Mouse (Mus musculus) liver, embryonic 13.5 days (tissue): ENCODE data around the gene Prrg4. TPM values are rescaled to one million over a fixed set of nuclear protein-coding genes. Genes with fewer than 3 reads are reported as not detected.
"Not testable (repeated sequence)": the region's sequence is repeated elsewhere in the genome, so short reads cannot be mapped to it uniquely, and the experiment has no call there.

Experiments used
- ATAC-seq: fragments of 200-750 bp; cut with Nextera tagmentation; 2 replicates; pipeline ENCODE4 v1.8.0; 2017; ENCODE audit warnings: low read depth, mild to moderate bottlenecking, moderate number of reproducible peaks, moderate library complexity
- DNase-seq: peaks from one replicate; pipeline ENCODE4 v3.0.0; 2022
- H3K27ac ChIP-seq: fragments of 300-500 bp; sonication (generic); 2 replicates; pipeline ENCODE4 v1.5.1; 2015; ENCODE audit warnings: moderate library complexity, mild to moderate bottlenecking, inconsistent platforms
- H3K27me3 ChIP-seq: fragments of 300-500 bp; sonication (generic); 2 replicates; pipeline ENCODE4 v1.6.1; 2015; ENCODE audit warnings: mild to moderate bottlenecking, inconsistent platforms
- H3K36me3 ChIP-seq: fragments of 300-500 bp; sonication (generic); 2 replicates; pipeline ENCODE4 v1.6.1; 2015; ENCODE audit warnings: mild to moderate bottlenecking, inconsistent platforms
- H3K4me1 ChIP-seq: fragments of 300-500 bp; sonication (generic); replicated peaks from 2 replicates; pipeline ENCODE4 v1.6.1; 2015; ENCODE audit warnings: inconsistent platforms
- H3K4me2 ChIP-seq: fragments of 300-500 bp; sonication (generic); 2 replicates; pipeline ENCODE4 v1.6.1; 2015; ENCODE audit warnings: inconsistent platforms, mild to moderate bottlenecking, moderate library complexity
- H3K4me3 ChIP-seq: fragments of 300-500 bp; sonication (generic); replicated peaks from 2 replicates; pipeline ENCODE4 v1.5.1; 2015; ENCODE audit warnings: mild to moderate bottlenecking, inconsistent platforms
- H3K9ac ChIP-seq: fragments of 300-500 bp; sonication (generic); 2 replicates; pipeline ENCODE4 v1.6.1; 2015; ENCODE audit warnings: mild to moderate bottlenecking, inconsistent platforms
- H3K9me3 ChIP-seq: fragments of 300-500 bp; sonication (generic); replicated peaks from 2 replicates; pipeline ENCODE4 v1.6.1; 2016; ENCODE audit warnings: inconsistent platforms
- WGBS: fragments of 180-500 bp; shearing (Covaris S2); methylation state at CpG from one replicate; pipeline ENCODE4 v1.1.7; 2015; ENCODE audit not compliant: insufficient replicate concordance; 5-methylcytosine and 5-hydroxymethylcytosine counted together
- polyA plus RNA-seq: library from polyadenylated mRNA; unstranded; fragments of >200 nt; fragmentation: Nextera tagmentation; extraction: Ambion mirVana; gene quantifications from 2 replicates; pipeline ENCODE4 v1.2.1, GENCODE M21; 2015

Gene Prrg4
- polyA plus RNA-seq, 1 experiment from 2014 or later: 0.25 TPM

GRCm38 (mm10) chr2:104832486-104832885, 17.2 kb downstream of the Prrg4 start:
- Histone ChIP-seq H3K9ac (no peak overlapping the region), H3K27ac (no peak overlapping the region), H3K9me3 (no peaks in the 10 kb centered on the region), H3K4me1 (no peaks in the 10 kb centered on the region), H3K4me3 (no peak overlapping the region), H3K36me3 (no peaks in the 10 kb centered on the region), H3K27me3 (no peaks in the 10 kb centered on the region), H3K4me2 (no peak overlapping the region)
- DNase-seq: no peak
- 67% methylated on average over 2 of the region's 2 CpGs for WGBS
- no peak for ATAC-seq

GRCm38 (mm10) chr2:104826191-104826590, 23.5 kb downstream of the Prrg4 start:
- Histone ChIP-seq H3K9ac (no peak overlapping the region), H3K27me3 (no peaks in the 10 kb centered on the region), H3K9me3 (no peaks in the 10 kb centered on the region), H3K36me3 (no peaks in the 10 kb centered on the region), H3K4me2 (no peak overlapping the region), H3K27ac (no peak overlapping the region), H3K4me1 (no peaks in the 10 kb centered on the region), H3K4me3 (no peak overlapping the region)
- no peak for ATAC-seq
- WGBS: 67% methylated on average over 4 of the region's 4 CpGs
- DNase-seq: no peak

GRCm38 (mm10) chr2:104818763-104819162, 30.9 kb downstream of the Prrg4 start:
- not testable (repeated sequence) for ATAC-seq, H3K4me2 ChIP-seq, H3K9me3 ChIP-seq, H3K27ac ChIP-seq, H3K4me3 ChIP-seq, H3K9ac ChIP-seq, H3K36me3 ChIP-seq, H3K27me3 ChIP-seq, DNase-seq
- 75% methylated on average over 3 of the region's 3 CpGs for WGBS
- H3K4me1 ChIP-seq: peaks cover 31% of the 10 kb centered on the region

GRCm38 (mm10) chr2:104817555-104818330, 31.9 kb downstream of the Prrg4 start:
- Histone ChIP-seq H3K9me3 (no peaks in the 10 kb centered on the region), H3K4me1 (peaks cover 31% of the 10 kb centered on the region), H3K27me3 (no peaks in the 10 kb centered on the region), H3K9ac (peak overlapping the region; percentile 91), H3K36me3 (no peaks in the 10 kb centered on the region), H3K4me2 (peak overlapping the region; percentile 99), H3K27ac (peak overlapping the region; percentile 93), H3K4me3 (peak overlapping the region; percentile 91)
- WGBS: 7% methylated on average over 15 of the region's 15 CpGs
- no peak for ATAC-seq
- no peak for DNase-seq

GRCm38 (mm10) chr2:104816866-104817439, 32.7 kb downstream of the Prrg4 start:
- WGBS: 1% methylated on average over 27 of the region's 51 CpGs
- H3K27ac ChIP-seq: peak overlapping the region; percentile 93
- no peaks in the 10 kb centered on the region for H3K9me3 ChIP-seq
- DNase-seq (peak; percentile 86), ATAC-seq (peak; percentile 93)
- H3K9ac ChIP-seq: peak overlapping the region; percentile 91
- H3K27me3 ChIP-seq: no peaks in the 10 kb centered on the region
- H3K4me1 ChIP-seq: peaks cover 31% of the 10 kb centered on the region
- peak overlapping the region; percentile 91 for H3K4me3 ChIP-seq
- no peaks in the 10 kb centered on the region for H3K36me3 ChIP-seq
- peak overlapping the region; percentile 99 for H3K4me2 ChIP-seq

GRCm38 (mm10) chr2:104816371-104816827, 33.3 kb downstream of the Prrg4 start, which contains the start of gene Qser1:
Gene Qser1, minus strand, starts transcription at chr2:104816760.
- WGBS: under 1% methylated on average over 33 of the region's 50 CpGs
- H3K9ac ChIP-seq: peak within 1 kb of the TSS; percentile 91
- H3K4me1 ChIP-seq: peaks cover 31% of the 10 kb centered on the region
- DNase-seq (no peak), ATAC-seq (no peak)
- H3K9me3 ChIP-seq: no peaks in the 10 kb centered on the region
- no peaks in the 10 kb centered on the region for H3K27me3 ChIP-seq
- peak within 1 kb of the TSS; percentile 91 for H3K4me3 ChIP-seq
- no peaks in the 10 kb centered on the region for H3K36me3 ChIP-seq
- peak within 1 kb of the TSS; percentile 93 for H3K27ac ChIP-seq
- H3K4me2 ChIP-seq: peak within 1 kb of the TSS; percentile 99

GRCm38 (mm10) chr2:104815561-104816370, 33.9 kb downstream of the Prrg4 start:
- Histone ChIP-seq H3K36me3 (no peaks in the 10 kb centered on the region), H3K27me3 (no peaks in the 10 kb centered on the region), H3K9me3 (no peaks in the 10 kb centered on the region), H3K27ac (peak overlapping the region; percentile 93), H3K4me2 (peak overlapping the region; percentile 99), H3K9ac (peak overlapping the region; percentile 91), H3K4me1 (peaks cover 34% of the 10 kb centered on the region), H3K4me3 (peak overlapping the region; percentile 91)
- ATAC-seq (peak; percentile 29), DNase-seq (peak; percentile 42)
- under 1% methylated on average over 33 of the region's 33 CpGs for WGBS

GRCm38 (mm10) chr2:104814181-104814951, 35.3 kb downstream of the Prrg4 start:
- peak overlapping the region; percentile 22; the same call in 1 of the 2 replicates for H3K9ac ChIP-seq
- DNase-seq: no peak
- no peaks in the 10 kb centered on the region for H3K27me3 ChIP-seq
- H3K4me3 ChIP-seq: no peak overlapping the region
- H3K4me2 ChIP-seq: peak overlapping the region; percentile 24; the same call in 1 of the 2 replicates
- ATAC-seq: no peak
- 0 out of 2 replicates have a peak, but pooled peaks cover 5% of the 10 kb centered on the region for H3K36me3 ChIP-seq
- H3K27ac ChIP-seq: no peak overlapping the region
- no peaks in the 10 kb centered on the region for H3K9me3 ChIP-seq
- peaks cover 41% of the 10 kb centered on the region for H3K4me1 ChIP-seq
- 54% methylated on average over 5 of the region's 5 CpGs for WGBS

- Histone ChIP-seq H3K27ac (no peak overlapping the region), H3K4me1 (peaks cover 6% of the 10 kb centered on the region), H3K27me3 (no peaks in the 10 kb centered on the region), H3K4me2 (no peak overlapping the region), H3K36me3 (0 out of 2 replicates have a peak, but pooled peaks cover 5% of the 10 kb centered on the region), H3K4me3 (no peak overlapping the region), H3K9me3 (no peaks in the 10 kb centered on the region), H3K9ac (no peak overlapping the region)
- DNase-seq (no peak), ATAC-seq (no peak)
- 5% methylated on average over 1 of the region's 1 CpGs for WGBS
These were observed 44.2 kb downstream of the Prrg4 start for GRCm38 (mm10) chr2:104805435-104805834.
